Mouse (Mus musculus): ENCODE data around the gene Gramd4.
"Not testable (repeated sequence)": the region's sequence is repeated elsewhere in the genome, so short reads cannot be mapped to it uniquely, and the experiment has no call there.

Gene Gramd4

DNA sequence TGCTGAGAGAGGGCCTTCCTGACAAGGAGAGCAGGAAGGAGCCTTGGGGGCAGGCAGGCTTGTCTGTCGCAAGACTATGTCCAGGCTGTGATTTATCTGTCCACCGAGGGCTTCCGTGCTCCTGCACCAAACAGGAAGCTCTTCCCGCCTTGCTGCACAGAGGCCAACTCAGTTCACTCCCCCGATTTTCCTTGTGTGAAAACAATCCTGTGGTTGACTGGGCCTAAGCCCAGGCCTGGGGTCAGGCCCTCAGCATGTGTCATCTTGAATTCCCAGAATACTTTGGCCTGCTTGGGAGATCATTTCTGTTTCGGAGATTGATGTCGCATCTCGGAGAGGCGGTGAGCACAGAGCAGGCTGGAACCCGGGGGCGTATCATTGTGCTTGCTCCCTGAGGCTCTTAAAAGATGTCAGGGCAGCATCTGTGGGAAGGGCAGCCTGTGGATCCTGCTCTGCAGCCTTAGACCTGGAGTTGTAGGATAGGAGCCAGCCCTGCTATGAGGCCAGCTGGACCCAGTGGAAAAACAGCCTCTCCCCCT, 32.6 kb downstream of the Gramd4 start:
- in situ Hi-C loops (cut with MboI): no loop called here

DNA sequence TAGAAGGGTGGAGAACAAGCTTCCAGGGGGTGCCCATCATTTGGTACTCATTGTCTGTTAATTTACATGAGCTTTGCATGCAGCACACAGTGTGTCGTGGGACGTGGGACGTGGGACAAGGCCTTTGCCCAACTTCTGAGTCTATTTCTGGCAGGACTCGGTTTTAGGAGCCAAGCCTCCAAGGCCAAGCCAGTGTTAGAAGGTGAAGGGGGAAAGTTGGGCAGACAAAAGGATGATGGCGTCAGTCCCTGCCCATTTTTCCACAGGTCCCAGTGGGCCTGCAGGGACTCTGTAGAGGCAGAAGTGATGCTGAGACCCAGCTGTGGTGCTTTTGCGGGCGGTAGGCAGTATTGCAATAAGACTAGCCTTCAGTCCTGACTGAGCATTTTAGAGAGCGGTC, 33.1 kb downstream of the Gramd4 start:
- in situ Hi-C loops (cut with MboI): no loop called here

DNA sequence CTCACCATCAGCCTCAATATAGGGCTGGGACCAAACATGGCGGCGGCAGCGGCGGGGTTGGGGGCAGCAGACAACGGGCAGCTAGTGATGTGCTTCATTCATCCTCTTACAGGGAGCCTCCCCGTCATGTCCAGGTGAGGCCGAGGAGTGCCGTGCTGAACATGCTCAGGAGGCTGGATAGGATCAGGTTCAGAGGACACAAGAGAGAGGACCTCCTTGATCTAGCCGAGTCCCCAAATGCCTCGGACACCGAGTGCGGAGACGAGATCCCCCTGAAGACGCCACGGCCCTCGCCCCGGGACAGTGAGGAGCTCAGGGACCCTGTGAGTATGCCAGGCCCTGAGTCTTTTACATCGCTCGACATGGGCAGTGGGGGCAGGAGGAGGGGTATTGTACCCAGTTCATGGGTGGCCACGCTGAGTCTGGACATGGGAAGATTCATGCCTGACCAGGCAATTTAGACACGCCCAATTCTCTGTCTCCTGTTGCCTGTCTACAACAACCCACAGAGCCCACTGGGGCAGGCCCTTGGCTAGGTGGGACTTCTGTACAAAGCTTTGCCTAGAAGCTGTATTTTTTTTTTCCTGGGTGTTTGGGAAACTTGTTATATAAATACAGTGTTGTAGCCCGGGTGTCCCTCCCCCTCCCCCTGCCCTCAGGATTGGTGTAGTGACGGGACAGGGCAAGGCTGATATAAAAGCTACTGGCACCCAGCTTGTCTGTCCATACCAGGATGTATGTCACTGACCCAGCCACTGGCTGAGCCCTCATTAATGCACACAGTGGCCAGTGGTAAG, 33.9 kb downstream of the Gramd4 start:
- in situ Hi-C loops (cut with MboI): no loop called here

DNA sequence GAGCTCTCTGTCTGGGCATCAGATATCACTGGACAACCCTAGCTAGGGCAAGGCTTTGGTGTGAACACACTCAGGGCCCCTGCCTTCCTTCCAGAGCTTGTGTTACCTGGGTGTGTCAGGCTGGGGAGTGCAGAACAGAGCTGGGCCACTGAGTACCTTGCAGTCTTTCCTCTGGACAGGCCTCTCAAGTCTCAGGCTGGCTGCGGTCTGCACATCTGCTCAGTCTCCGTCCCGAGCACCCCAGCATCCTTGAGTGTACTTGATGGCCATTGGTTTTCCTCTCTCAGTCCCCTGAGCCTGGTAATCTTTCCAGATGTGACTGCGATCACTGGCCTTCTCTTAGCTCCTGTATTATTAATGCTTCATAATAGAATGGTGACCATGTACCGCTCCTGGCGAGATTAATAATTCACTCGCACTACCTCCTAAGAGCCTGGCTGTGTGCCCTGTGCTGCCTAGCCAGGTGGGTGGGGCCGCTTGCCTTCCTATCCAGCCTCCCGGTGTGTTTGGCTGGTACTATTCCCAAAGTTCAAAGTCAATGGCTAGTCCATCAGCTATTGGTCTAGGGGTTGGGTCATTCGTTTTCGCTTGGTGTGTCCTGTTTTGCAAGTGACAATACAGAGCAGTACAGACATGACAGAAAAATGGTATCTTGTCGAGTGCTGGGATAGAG, 34.6 kb downstream of the Gramd4 start:
- in situ Hi-C loops (cut with MboI): no loop called here

DNA sequence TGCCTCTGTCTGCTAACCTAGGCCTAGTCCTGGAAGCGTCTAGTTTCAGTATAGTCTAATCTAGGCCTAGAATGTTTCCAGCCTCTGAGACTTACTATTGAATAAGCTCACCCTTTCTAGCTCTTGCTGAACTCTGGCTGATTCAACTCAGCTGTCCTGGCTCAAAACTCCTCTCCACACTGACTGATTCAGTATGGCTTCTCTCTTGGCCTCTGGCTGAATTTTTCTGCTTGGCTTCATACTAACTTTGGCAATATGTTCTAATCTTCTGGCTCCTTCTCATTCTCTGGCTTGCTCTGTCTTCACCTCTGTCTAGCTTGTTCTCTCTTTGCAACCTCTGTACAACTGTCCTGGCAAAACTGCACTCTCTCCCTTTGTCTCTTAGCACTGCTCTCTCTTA, 35.7 kb downstream of the Gramd4 start:
- in situ Hi-C loops (cut with MboI): no loop called here

DNA sequence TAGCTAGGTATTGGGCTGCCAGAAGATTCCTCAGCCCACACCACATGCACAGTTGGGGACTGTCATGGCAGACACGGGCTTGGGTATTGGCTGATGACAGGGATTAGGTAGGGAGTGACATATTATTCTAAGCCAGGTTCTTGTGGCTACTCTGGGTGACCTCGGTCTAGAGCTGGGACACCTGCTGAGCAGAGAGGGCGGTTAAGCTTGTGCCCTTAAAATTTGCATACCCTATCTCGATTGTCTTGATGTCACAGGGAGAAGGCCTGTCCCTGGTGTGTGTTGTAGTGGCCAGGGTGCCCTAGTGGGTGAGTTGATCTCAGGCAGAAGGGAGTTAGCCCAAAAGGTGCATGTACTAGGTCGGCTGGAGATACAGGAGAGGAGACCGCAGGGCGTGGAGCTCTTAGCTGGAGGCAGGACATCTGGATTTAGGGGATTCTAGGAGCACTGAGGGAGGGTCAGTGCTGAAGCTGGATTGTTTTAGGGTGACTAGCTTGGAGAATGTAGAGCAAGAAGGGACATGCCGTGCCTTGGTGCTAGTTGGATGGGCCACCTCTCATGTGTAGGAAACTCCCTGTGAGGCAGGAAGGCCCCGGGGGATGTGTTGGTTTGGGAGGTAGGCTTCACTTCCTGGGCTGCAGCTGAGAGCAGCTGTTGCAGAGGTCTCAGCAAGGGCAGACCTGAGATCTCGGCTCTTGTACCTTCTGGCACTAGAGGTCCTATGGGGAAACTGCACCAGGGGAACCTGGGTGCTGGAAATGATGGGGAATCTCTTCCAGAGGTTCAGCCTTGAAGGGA, 37.0 kb downstream of the Gramd4 start:
- in situ Hi-C loops (cut with MboI): no loop called here

DNA sequence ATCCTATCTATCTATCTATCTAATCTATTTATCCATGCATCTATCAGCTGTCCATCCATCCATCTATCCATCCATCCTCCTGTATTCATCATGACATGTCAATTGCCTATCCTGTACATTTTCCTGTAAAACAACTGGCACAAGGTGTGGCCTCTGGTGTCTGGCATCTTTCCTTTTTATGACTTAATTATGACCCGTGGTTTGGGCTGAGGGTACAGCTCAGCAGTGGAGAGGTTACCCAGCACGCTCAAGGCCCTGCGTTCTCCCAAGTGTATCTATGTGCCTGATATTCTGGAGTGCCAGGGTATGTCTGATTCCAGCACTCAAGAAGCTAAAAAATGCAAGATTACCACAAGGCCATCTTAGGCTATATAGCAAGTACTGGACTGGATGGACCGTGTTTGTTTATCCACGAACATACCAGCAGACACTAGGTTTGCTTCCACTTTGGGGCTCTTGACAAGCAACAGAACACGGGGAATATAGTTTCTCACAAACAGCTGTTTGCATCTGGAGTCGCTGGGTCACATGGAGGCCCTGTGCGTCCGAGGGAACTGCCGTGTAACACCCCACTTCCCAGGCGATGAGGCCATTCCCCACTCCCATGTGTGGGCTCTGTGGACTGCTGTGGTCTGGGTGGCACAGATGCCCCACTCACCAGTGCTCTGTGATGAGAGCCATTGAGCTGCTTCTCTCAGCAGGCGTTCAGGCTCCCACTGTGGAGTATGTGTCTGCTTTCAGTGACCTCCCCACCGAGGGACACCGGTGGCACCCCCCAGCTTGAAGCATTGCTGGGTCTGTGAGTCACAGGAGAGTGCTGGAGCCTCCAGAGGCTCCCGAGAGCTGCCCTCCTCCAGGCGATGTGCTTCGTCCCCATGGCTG, 38.5 kb downstream of the Gramd4 start:
- in situ Hi-C loops (cut with MboI): no loop called here

DNA sequence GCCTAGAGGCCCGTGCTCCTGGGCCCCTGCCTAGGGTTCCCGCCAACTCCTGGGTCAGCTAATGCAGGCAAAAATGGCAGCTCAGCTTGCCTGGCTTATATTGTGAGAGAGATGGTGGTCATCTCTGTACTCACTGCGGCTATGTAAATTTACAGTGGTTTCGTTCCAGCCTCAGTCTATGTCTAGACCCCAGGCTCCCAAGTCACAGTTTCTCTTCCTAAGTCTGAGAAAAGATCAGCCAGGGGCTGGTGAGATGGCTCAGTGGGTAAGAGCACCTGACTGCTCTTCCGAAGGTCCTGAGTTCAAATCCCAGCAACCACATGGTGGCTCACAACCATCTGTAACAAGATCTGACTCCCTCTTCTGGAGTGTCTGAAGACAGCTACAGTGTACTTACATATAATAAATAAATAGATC, 39.1 kb downstream of the Gramd4 start:
- in situ Hi-C loops (cut with MboI): not testable (repeated sequence)

DNA sequence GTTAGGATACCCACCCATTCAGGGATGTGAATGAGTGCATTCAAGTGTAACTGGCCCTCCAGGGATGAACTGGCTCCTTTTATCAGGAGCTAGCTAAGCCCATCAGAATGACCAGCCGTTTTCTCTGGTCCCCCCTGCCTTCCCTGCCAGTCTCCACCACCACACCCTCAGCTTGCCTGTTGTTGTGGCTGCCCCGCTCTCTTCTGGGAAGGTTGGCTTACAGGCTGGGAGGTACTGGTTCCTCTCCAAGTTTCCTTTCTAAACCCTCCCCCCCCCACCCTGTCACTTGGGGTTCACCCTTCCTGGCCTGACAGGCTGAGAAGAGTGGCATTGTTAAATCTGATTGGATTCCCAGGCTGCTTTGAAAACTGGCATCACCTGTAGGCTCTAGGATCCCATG, 40.4 kb downstream of the Gramd4 start:
- in situ Hi-C loops (cut with MboI): no loop called here

DNA sequence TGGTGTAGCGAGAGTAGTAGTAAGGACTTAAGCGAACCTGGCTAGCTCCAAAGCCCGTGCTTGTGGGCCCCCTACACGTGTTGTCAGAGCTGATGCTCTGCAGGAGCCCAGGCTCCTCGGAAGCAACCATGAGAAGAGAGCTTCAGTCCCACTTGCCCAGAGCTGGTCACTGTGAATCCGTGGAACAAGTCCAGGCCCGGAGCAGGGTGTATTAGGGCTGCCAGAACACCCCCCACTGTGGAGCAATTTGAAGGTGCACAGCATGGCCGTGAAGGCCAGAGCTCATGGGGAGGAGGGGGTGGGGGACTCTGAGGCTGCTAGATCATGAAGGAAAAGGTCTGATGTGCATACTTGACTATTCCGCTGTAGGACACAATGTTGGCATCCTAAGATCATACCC, 44.1 kb downstream of the Gramd4 start:
- in situ Hi-C loops (cut with MboI): no loop called here

DNA sequence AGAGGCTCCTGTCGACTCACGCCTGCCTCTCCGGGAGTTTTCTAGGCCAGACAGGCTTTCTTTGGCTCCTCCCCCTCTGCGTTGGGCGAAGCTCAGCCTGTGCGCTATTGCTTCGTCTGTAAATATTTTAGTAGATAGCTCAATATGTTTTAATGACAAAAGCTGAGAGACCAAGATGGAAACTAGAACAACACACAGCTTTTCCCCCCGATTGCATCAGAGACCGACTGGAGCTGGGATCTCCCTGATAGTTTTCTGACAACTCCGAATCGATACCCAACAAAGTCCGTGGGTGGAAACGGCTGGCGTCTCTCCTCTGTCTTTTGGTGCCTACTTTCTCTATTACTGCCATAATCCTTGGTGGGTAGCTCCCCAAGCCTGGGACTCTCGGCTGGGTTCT, 44.8 kb downstream of the Gramd4 start:
- in situ Hi-C loops (cut with MboI): no loop called here

DNA sequence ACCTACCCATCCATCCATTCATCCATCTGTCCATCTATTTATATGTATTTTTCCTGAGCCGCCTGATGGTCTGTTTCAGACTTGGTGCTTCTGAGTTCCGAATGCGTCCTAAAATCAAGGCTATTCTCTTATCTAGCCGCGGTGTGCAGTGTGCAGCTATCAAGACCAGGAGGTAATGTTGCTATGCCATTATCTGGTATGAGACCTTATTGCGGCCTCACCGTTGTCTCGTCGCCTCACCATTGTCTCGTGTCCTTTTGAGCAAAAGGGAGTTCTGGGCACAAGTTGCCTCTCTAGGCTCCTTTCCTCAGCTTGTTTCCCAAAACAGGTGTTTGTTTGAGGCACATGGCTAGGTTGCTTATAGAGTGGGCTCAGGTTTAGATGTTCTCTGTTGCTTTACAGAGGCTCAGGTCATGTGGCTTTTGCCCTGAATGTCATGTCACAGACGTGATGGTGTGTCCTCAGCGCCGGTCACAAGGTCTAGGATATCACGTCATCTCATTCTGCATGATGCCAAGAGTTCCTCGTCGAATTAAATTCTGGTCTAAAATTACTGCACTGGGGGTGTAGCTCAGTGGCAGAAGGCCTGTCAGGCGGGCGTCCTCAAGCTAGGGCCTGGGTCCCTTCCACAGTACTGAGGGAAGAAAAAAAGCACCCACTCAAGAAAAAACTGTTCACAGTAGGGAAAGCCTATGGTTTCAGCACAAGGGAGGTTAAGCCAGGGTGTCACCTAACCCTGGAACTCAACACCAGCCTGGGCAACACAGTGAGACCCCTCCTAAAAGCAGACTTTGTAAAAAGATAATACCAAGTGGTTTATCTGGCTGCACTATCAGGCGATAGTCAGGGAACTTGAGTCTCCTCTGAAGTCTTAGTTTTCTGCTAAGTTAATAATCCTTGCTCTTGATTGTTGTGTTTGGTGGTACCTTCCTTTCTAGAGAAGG, 47.2 kb downstream of the Gramd4 start:
- in situ Hi-C loops (cut with MboI): no loop called here

DNA sequence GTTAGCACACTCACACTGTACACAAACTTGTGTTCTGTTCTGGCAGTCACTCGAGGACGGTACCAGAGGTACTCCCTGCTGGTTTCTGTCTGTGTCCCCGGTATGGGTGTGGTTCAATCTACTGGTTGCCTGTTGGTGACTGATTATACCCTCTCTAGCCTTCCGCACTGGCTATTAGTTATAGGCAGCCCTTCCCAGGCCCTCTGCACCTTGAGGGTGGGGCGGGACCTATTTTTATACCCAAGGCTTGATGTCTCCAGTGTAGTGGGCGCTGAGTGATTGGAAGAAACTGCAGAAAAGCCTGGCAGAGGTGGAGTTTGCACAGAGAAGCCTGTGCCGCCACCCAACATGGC, 47.8 kb downstream of the Gramd4 start:
- in situ Hi-C loops (cut with MboI): no loop called here

DNA sequence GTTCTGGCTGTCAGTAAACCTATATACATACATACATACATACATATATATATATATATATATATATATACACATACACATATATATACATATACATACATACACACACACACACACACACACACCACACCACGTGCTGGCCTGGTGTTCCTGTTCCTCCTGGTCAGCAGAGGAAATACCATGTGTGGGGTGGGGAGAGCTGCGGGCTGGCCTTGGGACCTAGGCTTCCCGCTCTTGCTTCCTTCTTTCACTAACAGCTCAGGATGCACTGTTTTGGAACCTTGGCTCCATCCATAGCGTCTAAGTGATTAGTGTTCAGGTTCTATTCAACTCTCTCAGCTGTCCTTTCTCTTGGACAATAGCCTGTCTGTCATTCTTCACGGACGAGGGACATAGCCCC, 48.3 kb downstream of the Gramd4 start:
- in situ Hi-C loops (cut with MboI): no loop called here

DNA sequence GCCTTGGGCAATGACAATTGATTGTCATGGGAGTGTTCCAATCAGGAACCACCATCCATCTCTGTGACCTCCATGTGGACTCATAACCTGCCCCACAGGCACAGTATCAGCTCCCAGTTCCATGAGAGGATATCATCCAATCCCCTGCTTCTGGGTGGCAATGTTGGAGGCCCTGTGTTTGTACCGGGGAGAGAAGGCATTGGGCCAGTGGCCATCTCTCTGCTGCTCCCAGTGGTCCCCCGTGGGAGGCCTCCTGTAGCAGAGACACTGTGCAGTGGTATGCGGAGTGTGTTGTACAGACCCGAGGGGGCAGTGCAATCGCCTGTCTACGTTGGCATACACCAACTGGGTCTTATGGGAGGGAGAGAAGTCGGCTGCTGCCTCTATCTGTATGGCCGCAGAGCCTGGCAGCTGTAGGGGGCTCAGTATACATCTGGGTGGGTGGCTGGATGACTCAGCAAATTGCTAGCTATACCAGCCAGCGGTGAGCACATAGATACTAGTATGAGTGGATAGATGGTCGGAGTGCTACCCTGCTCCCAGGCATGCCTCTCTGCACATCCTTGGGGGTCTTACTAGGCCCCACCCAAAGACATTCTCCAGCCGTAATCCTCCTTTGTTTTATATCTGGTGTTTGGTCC, 50.5 kb downstream of the Gramd4 start:
- in situ Hi-C loops (cut with MboI): no loop called here

DNA sequence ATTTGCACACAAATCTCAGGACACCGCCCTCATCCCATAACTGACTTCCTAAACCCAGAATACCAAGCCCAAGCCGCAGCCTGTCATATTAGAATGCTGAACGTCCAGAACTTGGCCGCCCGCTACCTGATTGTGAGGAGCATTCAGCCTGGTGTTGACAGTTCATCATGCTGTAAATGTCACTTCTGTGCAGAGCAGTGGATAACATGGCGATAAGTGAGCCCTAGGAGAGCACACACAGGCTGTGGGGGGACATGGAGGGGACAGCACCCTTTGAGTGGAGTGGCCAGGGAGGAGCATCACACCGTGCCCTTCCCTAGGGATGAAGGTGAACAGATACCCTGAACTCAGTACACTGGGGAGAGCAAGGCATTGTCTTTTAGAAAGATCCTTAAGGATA, 51.8 kb downstream of the Gramd4 start:
- in situ Hi-C loops (cut with MboI): no loop called here

DNA sequence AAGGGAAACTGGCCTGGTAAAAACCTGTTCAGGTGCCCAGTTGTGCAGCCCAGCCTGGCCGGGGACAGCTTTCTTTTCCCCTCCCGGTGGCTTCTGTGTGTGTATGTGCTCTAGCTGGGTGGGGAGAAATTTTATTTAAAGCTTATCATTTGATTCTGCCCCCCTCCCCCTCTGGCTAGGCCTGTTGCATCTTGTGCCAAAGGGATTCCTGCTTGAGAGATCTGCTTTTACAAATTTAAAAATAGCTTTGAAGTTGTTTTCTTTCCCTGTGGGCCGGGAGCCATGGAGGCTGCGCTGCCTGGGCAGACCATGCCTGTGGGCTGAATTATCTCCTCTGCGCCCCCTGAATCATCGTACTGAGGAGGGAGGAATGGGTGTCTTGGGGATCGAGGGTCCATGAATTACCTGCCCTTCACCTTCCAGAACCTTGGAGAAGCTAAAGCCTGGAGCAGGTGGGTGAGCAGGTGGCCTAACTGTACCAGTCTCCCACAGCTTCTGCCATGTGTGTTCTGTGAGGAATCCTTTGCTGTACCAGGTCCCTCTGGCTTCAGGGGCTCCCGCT, 52.2 kb downstream of the Gramd4 start:
- in situ Hi-C loops (cut with MboI): no loop called here

DNA sequence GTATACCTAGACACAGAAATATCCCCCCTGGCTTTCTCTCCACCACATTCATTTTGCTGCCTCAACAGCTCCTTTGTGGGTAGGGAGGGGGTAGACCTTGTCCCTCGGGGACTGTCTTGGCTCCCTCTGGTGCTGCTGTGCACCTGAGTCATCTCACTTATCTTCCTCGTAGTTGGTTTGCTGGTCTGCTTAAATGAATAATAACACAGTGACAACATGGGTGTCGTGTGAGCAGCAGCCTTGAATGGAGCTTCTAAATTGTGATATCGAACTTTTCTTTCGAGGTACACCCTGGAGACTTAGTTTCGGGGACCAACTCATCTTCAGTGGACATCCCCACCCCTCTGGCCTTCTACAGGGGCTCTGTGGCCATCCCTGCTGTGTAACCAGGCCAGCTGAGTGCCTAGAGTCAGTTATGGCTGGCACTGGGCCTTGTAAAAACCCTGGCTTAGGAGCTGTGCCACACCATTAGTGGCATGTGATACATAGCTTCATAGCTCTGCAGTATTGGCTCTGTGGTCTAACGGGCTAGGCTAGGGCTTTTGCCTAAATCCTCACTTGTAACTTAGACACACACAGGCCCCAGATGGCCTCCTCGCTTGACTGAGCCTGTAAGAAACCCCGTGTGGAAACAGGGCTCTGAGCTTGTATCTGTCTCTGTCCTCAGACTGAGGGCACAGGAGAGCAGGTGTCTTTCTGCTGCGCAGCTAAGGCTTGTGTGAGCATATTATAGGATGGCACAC, 53.0 kb downstream of the Gramd4 start:
- in situ Hi-C loops (cut with MboI): no loop called here

All from mature B cell (primary cell).